Mouse (Mus musculus) bone marrow, adult 2 months (tissue): ENCODE data around the gene Gm28053. TPM values are rescaled to one million over a fixed set of nuclear protein-coding genes. Genes with fewer than 3 reads are reported as not detected.

Source experiments
- H3K27ac ChIP-seq: fragments of 200-500 bp; 2 replicates; pipeline ENCODE4 v1.5.1; 2012; ENCODE audit warnings: low read depth, mild to moderate bottlenecking, control low read depth, inconsistent platforms, low read length; ENCODE audit not compliant: control insufficient read depth, poor library complexity, insufficient read depth
- H3K4me1 ChIP-seq: fragments of 200-500 bp; 2 replicates; pipeline ENCODE4 v1.6.1; 2011; ENCODE audit warnings: low read length; ENCODE audit not compliant: control insufficient read depth, insufficient read depth
- H3K4me3 ChIP-seq: fragments of 200-500 bp; replicated peaks from 2 replicates; pipeline ENCODE3; 2011; ENCODE audit warnings: mild to moderate bottlenecking, low read depth, low read length, control low read depth; ENCODE audit not compliant: control insufficient read depth
- CTCF ChIP-seq: fragments of 200-500 bp; IDR thresholded peaks from 2 replicates; pipeline ENCODE4 v1.5.1; 2011; ENCODE audit warnings: low read length, control low read depth; ENCODE audit not compliant: control insufficient read depth, insufficient read depth
- POLR2A ChIP-seq: fragments of 200-500 bp; IDR thresholded peaks from 2 replicates; pipeline ENCODE4 v1.6.1; 2011; ENCODE audit warnings: low read depth, mild to moderate bottlenecking, control low read depth, low read length, borderline replicate concordance; ENCODE audit not compliant: control insufficient read depth
- WGBS: fragments of 180-500 bp; shearing (Covaris S2); methylation state at CpG from one replicate; pipeline ENCODE4 v1.1.7; 2018; 5-methylcytosine and 5-hydroxymethylcytosine counted together
- polyA plus RNA-seq: library from polyadenylated mRNA; stranded (reverse); fragments of >200 nt; gene quantifications from 2 replicates; pipeline ENCODE4 v1.2.4, GENCODE M21; 2011; ENCODE audit warnings: low replicate concordance; ENCODE audit not compliant: missing spikeins, insufficient read depth, insufficient read length

Gm28053 gene
- polyA plus RNA-seq, 1 experiment = 15.2 TPM

GRCm38 (mm10) chr6:48741273-48741672, 22.9 kb downstream of the Gm28053 start:
- H3K4me1 ChIP-seq = peaks cover 3% of the 10 kb centered on the region
- TF ChIP-seq POLR2A = no peak
- WGBS = 3% methylated on average over 3 of the region's 3 CpGs
- H3K27ac ChIP-seq = peak overlapping the region; percentile 88
- H3K4me3 ChIP-seq = no peak overlapping the region

DNA sequence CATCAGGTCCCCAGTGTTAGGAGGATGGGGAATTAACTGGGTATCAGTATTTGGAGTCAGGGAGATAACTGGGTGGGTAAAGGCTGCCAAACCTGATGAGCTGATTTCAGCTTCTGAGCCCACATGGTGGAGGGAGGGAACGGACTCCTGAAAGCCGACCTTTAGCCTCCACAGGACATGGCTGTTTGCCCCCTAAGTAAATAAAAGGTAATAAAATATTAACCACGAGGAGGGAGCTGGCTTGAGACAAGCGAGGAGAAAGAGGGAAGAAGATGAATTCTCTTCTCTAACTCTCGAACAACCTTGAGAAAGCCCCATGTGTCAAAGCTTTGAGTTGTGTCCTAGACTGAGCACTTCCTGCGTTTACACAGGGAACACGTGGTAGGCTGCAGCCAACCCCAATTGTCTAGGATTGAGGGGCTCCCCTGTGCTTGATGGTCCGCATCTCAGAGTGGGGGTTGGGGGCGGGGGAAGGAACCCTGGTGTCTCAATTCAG, 23.4 kb downstream of the Gm28053 start:
- peak overlapping the region; percentile 88 for H3K27ac ChIP-seq
- H3K4me3 ChIP-seq = no peak overlapping the region
- 40% methylated on average over 9 of the region's 9 CpGs for WGBS
- peaks cover 3% of the 10 kb centered on the region for H3K4me1 ChIP-seq
- TF ChIP-seq POLR2A = no peak
- TF ChIP-seq CTCF = no peak

DNA sequence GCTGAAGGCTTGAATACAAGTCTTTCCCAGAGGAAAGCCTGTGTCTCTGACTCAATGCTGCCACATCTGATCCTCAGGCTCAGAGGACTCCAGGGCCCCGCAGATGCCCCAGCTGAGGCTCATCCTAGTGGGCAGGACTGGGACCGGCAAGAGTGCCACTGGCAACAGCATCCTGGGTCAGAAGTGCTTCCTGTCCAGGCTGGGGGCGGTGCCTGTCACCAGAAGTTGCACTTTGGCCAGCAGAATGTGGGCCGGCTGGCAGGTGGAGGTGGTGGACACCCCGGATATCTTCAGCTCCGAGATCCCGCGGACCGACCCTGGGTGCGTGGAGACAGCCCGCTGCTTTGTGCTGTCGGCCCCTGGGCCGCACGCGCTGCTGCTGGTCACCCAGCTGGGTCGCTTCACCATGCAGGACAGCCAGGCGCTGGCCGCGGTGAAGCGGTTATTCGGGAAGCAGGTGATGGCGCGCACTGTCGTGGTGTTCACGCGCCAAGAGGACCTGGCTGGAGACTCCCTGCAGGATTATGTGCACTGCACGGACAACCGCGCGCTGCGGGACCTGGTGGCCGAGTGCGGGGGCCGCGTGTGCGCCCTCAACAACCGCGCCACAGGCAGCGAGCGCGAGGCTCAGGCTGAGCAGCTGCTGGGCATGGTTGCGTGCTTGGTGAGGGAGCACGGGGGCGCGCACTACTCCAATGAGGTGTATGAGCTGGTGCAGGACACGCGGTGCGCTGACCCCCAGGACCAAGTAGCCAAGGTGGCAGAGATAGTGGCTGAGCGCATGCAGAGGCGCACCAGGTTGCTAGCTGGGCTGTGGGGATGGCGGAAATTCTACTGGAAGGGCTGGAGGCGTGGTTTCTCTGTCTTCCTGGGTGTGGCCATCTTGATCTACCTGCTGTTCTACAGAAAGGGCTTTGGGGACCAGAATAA, 24.3 kb downstream of the Gm28053 start:
- peaks cover 1% of the 10 kb centered on the region for H3K4me1 ChIP-seq
- peak overlapping the region; percentile 61 for H3K27ac ChIP-seq
- WGBS = 80% methylated on average over 52 of the region's 52 CpGs
- no peak overlapping the region for H3K4me3 ChIP-seq
- TF ChIP-seq POLR2A (no peak), CTCF (no peak)

DNA sequence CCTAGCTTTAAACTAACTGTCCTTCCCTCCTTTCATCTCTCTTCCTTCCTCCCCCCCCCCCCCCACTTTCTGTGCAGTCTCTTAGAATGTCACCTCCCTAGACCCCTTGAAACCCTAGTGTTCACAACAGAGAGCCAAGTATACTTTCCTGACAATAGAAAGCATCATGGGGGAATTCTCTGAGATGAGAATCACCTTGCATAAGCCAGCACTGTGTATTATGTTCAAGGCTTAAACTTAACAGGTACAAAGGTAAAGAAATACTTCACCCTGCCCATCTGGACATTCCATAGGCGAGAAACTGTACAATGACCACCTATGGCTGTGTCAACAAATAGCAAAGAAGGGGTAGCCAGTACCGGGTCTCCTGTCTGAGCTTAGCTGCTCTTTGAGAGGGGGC, 27.1 kb downstream of the Gm28053 start:
- 4% methylated on average over 2 of the region's 2 CpGs for WGBS
- TF ChIP-seq POLR2A = no peak
- no peak for TF ChIP-seq CTCF
- peaks cover 3% of the 10 kb centered on the region for H3K4me1 ChIP-seq
- peak overlapping the region; percentile 91 for H3K27ac ChIP-seq
- peak overlapping the region; percentile 22 for H3K4me3 ChIP-seq

- WGBS = 2% methylated on average over 16 of the region's 16 CpGs
- Histone ChIP-seq H3K27ac (peak within 1 kb of the TSS; percentile 91), H3K4me1 (peaks cover 3% of the 10 kb centered on the region), H3K4me3 (peak within 1 kb of the TSS; percentile 67)
- 0 out of 2 replicates have a peak, but pooled peaks have one; percentile 10 for TF ChIP-seq CTCF
- TF ChIP-seq POLR2A = no peak; the same call in 1 of the 2 replicates
These were observed 27.8 kb downstream of the Gm28053 start, which contains the start of gene Gimap5 for GRCm38 (mm10) chr6:48745959-48746889. TSS of gene Gimap5 (plus strand) at chr6:48746197.

- WGBS = 14% methylated on average over 7 of the region's 7 CpGs
- no peak for TF ChIP-seq POLR2A
- Histone ChIP-seq H3K4me3 (peak overlapping the region; percentile 53), H3K4me1 (peaks cover 3% of the 10 kb centered on the region), H3K27ac (peak overlapping the region; percentile 87)
These were observed 28.9 kb downstream of the Gm28053 start for GRCm38 (mm10) chr6:48747091-48747966.

DNA sequence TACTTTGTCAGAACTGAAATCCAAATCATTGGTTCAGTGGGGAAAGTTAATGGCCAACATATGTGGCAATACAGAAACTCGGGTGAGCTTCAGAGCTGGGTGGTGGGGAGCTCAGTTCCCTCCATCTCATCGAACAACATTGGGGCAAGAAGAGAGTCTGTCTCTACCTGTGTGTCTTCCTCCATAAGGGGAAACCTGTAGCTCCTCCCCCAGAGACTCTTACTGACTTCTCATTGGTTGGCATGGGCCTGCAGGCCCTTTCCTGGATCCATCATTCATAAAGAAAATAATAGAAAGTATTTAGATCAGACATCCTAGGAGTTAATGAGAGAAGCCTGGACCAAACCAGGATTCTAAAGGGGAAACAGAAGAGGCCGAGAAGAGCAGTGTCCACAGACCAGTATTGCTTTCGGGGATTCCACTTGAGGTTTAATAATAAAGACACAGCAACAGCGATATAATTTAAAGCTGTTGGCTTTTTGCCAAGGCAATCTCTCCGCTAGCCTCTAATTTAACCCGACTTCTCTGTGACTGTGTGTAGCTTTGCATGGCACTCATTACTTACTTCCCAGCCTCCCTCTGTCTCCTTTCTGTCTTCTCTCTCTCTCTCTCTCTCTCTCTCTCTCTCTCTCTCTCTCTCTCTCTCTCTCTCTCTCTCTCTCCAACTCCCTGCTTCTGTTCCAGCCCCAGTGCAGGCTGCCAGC, 45.3 kb downstream of the Gm28053 start:
- 64% methylated on average over 7 of the region's 7 CpGs for WGBS
- H3K4me3 ChIP-seq = no peak overlapping the region
- H3K27ac ChIP-seq = no peak overlapping the region
- no peaks in the 10 kb centered on the region; the same call in 1 of the 2 replicates for H3K4me1 ChIP-seq
- TF ChIP-seq POLR2A (no peak), CTCF (no peak)
